Mouse (Mus musculus): Measurements from ENCODE around the gene Epb41l2.

Epb41l2 gene

DNA sequence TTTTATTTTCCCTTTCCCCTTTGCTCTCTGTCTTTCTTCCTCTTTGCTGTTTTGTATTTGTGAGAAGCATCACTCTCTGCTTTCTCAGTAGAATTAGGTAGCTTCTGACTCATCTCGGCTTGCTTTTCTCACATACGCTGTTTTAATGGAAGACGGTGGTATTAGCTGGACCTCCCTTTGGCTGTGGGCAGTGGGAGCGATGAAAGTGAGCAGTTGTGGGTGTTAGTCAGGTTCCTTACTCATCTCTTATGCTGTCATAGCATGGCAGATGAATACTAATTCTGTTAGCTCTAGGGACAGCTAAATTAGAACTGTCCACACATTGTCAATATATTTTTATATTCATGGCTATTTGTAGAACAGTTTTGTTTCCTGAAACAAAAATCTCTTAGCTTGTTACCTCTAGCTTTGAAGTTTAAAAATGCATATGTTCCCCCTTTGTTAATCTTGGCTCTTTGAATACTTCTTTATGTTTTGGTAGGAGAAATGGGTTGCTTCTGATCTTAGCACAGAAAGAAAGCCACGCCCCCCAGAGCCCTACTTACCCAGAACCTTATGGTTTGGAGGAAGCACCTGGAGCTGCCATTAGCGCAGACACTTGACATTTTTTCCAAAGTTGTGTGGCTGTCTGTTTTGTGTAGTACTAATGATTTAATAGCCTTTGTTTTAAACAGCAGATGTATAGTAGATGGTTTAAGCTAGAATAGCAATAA is 78.1 kb downstream of the Epb41l2 start:
- DNase-seq (ENCODE audit: low spot score), result no peak

DNA sequence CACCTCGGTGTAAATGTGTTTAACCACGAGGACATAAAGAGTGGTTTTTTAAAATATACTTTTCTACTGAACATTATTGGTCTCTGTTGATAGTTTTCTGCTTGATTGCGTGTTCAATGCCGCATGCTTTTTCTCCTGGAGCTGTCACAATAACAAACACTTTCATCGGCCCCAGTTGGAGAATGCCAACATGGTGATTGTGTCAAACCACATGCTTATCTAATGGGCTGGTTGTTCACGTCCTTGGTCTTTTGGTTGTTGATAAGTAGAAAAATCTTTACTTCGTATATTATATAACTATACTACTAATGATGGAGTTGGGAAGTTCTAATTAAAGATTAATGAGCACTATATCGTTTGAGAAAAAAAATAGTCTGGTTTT is 78.7 kb downstream of the Epb41l2 start:
- DNase-seq (ENCODE audit: low spot score), result no peak

DNA sequence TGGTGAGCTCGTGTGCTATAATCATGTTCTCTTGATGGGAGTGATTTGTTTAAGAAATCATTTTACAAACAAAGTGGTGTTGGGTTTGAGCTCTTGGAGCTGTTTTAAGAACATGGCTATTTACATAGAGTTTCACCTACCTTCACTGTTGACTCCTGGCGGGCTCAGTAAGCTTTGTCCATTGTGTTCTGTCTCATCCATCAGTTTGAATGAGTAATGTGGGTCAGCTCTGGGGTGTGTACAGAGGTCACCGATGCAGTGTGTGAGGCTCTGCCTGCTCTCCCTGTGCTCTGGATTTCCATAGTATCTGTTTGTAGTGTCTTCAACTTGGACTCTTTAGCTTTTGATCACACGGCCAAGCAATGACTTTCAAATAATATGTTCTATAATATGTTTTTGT is 79.6 kb downstream of the Epb41l2 start:
- no peak for DNase-seq (ENCODE audit: low spot score)

DNA sequence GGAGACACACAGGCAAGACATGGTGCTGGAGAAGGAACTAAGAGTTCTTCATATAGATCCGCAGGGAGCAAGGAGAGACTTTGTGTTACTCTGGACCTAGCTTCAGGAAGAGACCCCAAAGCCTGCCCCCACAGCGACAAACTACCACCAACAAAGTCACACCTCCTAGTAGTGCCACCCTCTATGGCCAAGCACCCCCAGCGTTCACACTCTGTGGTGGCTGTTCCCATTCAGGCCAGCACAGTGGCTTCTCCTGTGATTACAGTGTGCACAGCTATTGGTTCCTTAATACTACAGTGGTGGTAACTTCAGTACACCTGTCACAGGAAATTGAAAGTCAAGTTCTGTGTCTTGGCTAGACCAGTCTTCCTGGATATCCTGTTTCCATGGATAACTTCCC is 80.3 kb downstream of the Epb41l2 start:
- DNase-seq (ENCODE audit: low spot score), result no peak

DNA sequence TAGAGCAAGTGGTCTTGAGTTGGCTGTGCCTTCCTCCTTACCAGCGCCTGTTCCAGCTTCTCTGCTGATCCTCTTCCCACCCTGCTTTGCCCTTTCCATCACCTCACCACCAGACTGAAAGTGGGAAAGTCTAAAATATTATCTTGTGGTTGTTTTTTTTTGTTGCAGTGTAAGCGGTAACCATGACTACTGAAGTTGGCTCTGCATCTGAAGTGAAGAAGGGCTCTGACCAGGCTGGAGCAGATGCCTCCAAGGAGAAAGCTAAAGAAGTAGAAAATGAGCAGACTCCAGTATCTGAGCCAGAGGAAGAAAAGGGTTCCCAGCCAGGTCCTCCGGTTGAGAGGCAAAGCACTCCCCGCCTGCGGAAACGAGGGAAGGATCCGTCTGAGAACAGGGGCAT is 81.8 kb downstream of the Epb41l2 start:
- DNase-seq (ENCODE audit: low spot score), result no peak

DNA sequence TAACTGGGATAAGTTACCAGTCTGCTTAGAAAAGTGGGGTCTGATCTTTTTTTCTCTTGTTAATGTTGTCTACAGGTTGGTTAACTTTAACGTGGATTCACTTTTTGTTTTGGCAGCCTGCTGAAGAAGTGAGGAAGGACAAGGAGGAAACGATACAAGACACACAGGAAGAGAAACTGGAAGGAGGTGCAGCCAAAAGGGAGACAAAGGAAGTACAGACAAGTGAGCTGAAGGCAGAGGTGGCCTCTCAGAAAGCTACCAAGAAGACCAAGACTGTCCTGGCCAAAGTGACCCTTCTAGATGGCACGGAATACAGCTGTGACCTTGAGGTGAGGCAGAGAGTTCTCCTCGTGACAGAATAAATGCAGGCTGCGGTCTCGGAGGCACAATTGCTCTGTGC is 84.0 kb downstream of the Epb41l2 start:
- no peak for DNase-seq (ENCODE audit: low spot score)

DNA sequence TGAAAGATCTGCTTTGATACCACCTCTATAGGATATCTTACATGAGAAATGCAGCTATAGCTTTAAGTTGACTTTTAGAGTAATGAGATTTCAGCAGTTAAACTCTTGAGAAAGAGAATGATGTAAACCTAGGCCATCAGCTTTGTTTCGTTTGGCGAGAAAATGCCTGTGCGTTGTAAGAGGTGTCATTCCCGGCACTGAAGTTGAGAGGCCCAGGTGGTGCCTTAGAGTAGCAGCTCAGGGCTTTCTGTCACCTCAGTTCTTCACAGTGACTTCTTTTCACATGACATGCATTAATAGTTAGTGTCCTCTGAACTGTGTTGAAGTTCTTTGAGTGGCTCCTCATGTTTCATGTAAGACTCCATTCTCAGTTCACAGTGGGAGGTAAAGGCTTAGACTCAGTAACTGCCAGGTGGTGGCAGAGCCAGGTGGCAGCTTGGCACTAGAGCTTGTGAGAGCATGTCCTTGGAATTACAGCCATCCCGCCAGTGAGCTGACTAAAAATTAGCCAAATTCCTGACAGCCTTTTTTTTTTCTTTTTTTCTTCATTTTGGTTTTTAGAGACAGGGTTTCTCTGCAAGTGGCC is 84.7 kb downstream of the Epb41l2 start:
- no peak for DNase-seq (ENCODE audit: low spot score)

DNA sequence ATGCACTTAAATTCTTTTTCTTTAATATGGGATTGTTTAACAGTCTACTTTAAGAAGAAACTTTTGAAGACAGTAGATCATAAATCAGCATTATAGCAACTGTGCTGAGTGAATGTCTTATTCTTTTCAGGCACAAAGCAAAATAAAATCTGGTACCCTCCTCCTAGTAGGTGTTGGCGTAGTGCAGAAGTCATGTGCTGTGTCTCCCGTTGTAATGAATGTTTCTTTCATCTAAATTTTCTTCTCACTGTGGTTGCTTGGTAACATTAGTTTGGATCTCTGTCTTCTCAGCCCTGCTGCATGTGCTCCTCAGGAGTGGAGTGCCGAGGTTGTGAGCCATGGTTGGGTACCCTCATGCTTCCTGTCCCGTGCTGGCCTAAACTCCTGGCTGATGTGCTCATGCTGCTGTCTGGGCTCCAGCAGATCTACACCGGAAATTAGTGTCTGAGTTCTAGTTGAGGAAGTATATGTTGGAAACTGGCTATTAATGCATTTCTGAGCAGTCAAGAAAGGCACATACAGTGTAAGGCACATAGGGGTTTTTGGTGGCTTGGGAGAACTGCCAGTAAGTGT is 87.4 kb downstream of the Epb41l2 start:
- peak; percentile 42 for DNase-seq (ENCODE audit: low spot score)

DNA sequence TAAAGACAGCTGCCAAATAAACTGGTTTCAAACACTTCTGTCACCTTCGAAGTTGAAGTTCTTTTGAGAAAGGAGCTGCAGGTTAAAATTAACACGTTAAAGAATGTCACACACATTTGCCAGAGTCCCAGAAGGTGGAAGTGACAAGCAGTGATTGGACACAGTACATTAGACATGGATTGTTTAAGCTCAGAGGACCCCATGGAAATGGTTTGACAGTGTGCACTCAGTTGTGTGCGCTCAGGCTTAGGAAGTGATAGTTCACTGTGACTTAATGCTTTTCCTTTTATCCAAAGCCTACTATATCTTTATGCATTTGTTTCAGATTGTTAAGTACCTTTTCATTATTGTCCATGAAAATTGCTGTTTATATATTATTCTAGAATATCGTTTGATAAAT is 89.1 kb downstream of the Epb41l2 start:
- no peak for DNase-seq (ENCODE audit: low spot score)

DNA sequence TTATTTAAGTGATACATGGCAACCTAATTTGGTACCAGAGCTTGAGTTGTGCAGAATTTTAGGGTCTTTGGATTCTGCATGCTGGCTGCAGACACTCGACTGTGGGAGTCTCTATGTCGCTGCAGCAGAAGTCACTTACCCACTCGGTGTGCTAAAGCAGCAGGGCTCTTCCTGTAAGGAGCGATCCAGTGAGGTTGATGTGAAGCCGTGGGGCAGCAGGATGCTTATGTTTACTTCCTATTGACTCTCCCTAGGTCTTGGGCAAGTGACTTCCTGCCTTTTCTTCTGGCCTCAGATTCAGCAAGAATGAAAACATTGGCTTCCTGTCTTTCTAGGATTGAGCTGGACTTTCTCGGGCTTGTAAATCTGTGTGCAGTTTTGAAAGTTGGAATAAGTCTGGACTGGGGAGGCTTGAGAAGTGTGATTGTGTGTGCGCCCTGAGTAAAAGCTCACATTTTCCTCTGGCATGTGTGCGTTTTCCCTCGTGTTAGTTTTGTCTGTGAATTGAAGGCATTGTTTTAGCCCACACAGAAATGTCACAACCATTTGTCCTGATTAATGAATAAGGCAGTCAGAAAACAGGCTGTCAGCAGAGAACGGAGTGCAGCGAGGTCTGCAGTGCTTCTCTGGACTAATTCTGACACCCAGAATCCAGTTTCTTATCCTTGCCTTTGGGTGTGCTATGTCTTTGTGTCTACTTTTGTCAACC is 89.9 kb downstream of the Epb41l2 start:
- no peak for DNase-seq (ENCODE audit: low spot score)

DNA sequence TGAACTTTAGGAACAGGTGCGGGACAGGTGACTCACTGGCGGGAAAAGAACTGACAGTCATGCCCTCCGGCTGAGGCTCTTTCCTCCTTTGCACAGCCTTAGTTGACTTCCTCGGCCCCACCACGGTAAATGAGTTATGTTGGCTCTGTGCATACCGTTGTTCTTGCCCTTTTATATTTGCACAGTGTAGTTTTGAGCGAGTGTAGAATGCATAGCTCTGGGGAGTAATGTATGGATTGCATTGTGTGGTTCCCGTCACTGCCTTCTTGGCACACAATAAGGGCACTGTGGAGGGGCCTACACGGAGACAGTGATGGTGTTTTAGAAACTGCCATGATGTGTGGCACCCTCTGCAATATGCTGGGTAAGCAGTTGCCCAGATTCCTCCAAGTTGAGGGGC is 93.6 kb downstream of the Epb41l2 start:
- DNase-seq (ENCODE audit: low spot score), result no peak

DNA sequence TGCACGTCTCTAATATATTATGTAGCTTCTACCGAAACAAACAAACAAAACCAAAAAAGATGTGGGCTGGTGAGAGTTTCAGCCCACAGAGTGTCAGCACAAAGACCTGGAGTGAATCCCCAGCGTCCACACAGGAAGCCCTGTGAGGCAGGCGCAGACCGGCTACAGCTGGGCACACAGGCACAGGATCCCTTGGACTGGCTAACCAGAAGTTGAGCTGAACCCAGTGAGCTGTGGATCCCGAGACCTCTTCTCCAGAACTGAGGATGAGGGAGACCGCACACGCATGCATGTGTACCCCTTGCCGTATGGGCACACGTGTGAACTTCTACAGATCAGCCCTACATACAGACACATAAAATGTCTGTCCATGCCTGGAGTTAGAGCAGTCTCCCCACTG is 94.2 kb downstream of the Epb41l2 start:
- DNase-seq (ENCODE audit: low spot score), result no peak

DNA sequence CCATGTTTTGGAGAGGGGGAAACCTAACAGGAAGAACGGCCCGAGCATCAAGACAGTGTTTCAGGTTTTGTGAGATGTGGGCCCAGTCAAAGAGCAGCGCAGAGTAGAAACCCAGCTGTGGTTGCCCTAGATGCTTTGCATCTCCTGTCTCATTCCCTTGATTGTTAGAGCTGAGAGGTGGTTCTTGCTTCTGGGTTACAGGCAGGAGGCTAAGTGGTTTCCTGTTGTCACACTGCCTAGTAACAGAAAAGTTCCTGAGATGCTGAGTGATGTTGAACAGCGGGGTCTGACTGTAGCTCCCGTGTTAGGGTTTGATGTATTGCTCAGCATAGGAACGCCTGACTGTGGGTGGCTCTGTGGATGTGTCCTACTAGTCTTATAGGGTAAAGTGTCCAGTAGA is 97.5 kb downstream of the Epb41l2 start:
- no peak for DNase-seq (ENCODE audit: low spot score)

DNA sequence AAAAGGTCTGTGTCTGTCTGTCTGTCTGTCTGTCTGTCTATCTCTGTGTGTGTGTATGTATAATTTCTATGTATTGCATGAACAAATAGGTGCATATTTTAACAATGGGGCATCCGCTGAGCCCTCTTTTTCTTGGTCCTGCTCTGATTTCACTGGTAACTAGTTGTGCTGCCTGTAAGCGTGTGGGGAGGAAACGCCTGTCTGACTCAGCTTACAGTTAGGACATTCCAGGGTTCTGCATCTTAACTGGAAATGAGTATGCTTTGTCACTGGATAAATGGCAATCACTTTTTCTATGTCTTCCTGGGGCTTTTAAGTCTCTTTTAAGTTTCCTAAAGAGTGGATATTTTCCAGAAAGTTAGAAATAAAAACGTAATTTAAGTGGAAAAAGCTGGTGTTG is 98.4 kb downstream of the Epb41l2 start:
- DNase-seq (ENCODE audit: low spot score), result no peak

DNA sequence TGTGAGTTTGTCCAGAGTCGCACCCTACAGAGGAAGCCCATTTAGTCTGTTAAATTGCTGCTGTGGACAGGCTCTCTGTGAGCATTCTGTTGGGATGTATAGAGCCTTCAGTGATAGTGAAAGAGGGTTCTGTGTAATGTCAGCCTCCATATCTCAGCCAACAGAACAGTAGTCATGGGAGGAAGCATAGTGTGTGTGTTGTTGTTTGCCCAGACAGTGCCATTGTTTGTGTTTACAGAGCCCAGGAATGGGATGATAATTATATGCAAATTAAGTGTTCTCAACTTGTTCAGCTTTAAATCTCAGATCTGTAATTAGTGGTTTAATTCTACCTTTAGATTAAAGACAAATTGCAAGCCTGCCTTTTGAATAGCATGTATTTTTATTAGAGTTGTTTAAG is 102.2 kb downstream of the Epb41l2 start:
- no peak for DNase-seq (ENCODE audit: low spot score)

DNA sequence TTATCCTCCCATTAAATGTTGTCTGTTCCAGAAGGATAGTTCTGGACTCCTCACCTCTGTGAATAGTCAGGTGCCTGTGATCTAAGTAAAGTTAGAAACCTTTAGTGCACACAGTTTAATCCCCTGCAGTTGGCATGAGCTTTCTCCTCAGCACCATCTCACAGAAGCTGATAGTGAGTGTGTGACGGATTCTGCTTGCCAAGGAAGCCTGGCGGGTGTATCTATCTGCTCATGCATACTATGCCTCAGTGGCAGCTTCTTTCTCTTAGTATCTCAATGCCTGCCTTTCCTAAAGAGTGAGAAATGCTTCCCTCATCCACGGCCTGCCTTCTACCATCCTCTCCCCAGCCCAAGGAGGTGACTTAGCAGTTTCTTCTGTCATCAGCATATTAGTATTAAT is 103.1 kb downstream of the Epb41l2 start:
- no peak for DNase-seq (ENCODE audit: low spot score)

DNA sequence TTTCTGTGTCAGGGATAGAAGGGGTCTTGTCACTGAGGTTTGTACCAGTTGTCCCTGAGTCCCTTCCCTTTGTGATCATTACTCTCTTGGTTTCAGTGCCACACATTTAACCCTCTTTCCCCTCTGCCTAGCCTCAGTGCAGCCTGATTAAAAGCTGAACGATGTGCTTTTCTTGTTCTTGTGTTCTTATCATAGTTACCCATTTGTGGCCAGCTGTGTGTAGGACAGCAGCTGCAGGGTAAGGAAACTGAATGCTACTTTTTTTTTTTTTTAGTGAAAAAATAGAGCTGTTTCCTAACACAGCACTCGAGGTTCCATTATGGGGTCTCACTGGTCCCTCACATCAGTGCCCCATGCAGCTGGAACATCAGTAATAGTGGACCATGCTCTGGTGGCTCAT is 106.9 kb downstream of the Epb41l2 start:
- DNase-seq (ENCODE audit: low spot score), result no peak

DNA sequence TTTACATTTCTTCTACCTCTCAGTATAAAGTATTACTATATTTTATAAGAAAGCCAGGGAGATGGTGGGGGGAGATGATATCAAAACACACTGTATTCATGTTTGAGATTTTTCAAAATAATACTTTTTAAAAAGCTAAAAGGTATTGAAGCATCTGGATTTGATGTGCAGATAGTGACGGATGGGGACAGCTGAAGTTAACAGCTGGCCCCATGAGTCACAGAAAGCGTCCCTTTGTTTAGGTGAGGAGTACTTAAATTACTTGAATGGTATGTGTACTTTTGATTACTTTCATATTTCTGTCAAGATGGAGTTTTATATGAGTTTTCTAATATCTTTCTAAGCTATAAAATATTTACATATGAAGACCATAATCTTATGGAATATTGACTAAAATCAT is 112.3 kb downstream of the Epb41l2 start:
- no peak for DNase-seq (ENCODE audit: low spot score)

DNA sequence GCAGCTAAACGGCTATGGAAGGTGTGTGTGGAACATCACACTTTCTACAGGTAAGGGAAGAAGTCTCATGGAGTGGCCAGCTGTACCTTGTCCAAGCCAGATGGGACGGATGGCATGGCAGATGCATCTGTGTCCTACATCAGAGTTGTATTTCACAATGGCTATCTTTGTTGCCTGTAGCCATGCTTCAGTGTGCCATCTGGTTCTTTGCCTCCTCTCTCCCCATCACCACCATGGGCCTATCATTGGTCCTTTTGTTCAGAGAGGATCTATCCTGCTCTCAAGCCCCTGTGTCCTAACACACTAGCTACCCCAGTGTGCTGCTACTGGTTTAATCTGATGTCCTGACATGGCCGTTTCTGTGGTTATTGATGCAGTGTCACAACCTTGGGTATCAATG is 120.1 kb downstream of the Epb41l2 start:
- DNase-seq (ENCODE audit: low spot score), result no peak

DNA sequence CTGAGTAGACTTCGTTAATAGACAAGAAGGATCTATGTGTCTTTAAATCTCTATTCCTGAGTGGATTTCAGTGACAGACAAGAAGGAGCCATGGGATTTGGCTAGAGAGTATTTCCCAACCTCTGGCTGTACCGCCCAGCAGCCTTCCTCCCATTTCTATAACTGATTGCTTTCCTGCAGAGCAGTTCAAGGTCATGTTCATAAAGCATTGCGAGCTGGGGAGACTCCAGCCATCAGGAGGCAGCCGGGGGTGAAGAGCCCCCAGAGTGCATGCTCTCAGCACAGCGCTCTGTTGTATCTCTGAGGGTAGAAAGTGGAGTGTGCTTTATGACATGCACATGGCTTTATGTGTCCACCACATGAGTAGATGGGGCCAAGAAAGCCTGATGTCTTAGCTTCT is 123.2 kb downstream of the Epb41l2 start:
- no peak for DNase-seq (ENCODE audit: low spot score)

DNA sequence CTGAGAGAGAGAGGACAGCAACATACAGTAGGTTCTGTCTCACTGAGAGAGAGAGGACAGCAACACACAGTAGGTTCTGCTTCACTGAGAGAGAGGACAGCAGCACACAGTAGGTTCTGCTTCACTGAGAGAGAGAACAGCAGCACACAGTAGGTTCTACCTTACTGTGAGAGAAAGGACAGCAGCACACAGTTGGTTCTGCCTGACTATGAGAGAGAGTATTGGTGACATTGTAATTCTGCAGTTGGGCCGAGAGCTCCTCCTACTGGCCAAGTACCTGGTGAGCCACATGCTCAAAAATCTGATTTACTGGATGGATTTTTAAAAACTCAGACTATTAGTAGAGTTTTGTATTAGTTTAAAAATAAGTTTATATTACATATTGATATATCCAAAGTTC is 128.9 kb downstream of the Epb41l2 start:
- peak; percentile 69 for DNase-seq (ENCODE audit: low spot score)

DNA sequence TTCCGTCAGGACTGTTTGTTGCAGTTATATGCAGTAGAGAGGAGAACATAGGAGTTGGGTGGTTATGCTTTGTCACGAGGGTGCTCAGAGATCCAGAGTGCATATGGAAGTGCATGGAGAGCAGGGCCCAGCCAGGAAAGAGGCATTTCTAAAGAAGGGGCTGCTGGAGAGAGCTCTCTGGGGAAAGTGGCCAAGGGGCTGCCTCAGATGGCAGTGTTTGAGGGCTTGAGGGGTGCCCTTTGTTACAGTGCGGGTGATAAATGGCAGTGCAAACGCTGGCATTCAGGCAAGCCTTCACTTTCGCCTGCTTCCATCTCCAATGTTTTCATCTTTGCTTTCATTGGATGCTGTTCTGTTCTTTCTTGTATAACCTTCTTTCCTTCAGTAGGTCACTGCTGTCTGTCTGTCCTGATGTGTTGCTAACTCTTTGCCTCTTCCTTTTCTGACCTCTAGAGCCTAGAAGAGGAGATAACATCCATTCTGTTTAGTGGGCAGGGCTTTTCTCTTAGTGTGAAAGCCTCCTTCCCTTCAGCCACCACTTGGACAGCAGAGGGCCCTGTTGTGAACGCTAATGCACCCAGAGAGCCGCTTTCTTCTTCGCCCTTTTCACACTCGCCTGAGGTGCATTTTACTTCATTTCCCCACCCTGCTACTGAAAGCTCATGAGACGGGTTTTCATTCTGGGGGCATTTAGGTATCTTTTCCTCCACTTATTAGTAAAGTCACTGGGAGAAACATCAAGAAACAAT is 139.9 kb downstream of the Epb41l2 start:
- DNase-seq (ENCODE audit: low spot score), result no peak

DNA sequence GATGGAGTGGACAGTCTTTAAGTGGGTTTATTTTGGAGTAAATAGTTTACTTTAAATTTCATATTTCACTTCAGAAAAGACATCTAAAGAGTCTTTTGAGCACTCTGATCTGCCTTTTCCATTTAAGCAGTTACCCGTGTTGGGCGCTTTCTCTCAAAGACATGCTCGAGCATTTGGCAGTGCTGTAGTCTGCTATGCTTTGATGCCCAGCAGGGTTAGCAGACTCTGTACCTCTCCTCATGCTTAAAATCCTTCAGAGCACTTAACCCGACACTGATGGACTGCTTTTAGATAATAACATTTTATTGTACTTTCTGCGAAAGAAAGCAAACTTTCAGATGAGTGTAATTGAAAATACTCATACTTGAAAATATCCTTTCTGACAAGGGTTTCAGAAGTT is 143.7 kb downstream of the Epb41l2 start:
- DNase-seq (ENCODE audit: low spot score), result no peak

All from layer of hippocampus, adult 9-10 months (tissue).